Mouse (Mus musculus) hindbrain, postnatal 0 days (tissue): ENCODE measurements around the gene Iqgap2. TPM values are rescaled to one million over a fixed set of nuclear protein-coding genes. Genes with fewer than 3 reads are reported as not detected.

Experiments
- ATAC-seq: fragments of 200-750 bp; cut with Nextera tagmentation; 2 replicates; pipeline ENCODE4 v1.8.0; 2017; ENCODE audit warnings: mild to moderate bottlenecking, moderate TSS enrichment, moderate library complexity
- DNase-seq: peaks from one replicate; pipeline ENCODE4 v3.0.0-alpha.2; 2015; ENCODE audit warnings: low spot score
- H3K27ac ChIP-seq: fragments of 300-500 bp; sonication (generic); 2 replicates; pipeline ENCODE4 v1.5.1; 2014; ENCODE audit warnings: mild to moderate bottlenecking
- H3K27me3 ChIP-seq: fragments of 300-500 bp; sonication (generic); 2 replicates; pipeline ENCODE4 v1.6.1; 2014; ENCODE audit warnings: low read length, mixed read lengths; ENCODE audit not compliant: insufficient read depth
- H3K36me3 ChIP-seq: fragments of 300-500 bp; sonication (generic); 2 replicates; pipeline ENCODE4 v1.6.1; 2014; ENCODE audit warnings: low read length, mixed read lengths; ENCODE audit not compliant: insufficient read depth
- H3K4me1 ChIP-seq: fragments of 300-500 bp; sonication (generic); 2 replicates; pipeline ENCODE4 v1.6.1; 2014; ENCODE audit warnings: antibody characterized with exemption, low read length, mixed read lengths; ENCODE audit not compliant: insufficient read depth
- H3K4me2 ChIP-seq: fragments of 300-500 bp; sonication (generic); 2 replicates; pipeline ENCODE4 v1.6.1; 2014; ENCODE audit warnings: low read depth, mild to moderate bottlenecking, low read length, moderate library complexity, mixed read lengths
- H3K4me3 ChIP-seq: fragments of 300-500 bp; sonication (generic); 2 replicates; pipeline ENCODE4 v1.5.1; 2014; ENCODE audit warnings: low read length
- H3K9ac ChIP-seq: fragments of 300-500 bp; sonication (generic); replicated peaks from 2 replicates; pipeline ENCODE4 v1.6.1; 2014; ENCODE audit warnings: mild to moderate bottlenecking, low read length, moderate library complexity, mixed read lengths
- H3K9me3 ChIP-seq: fragments of 300-500 bp; sonication (generic); 2 replicates; pipeline ENCODE4 v1.6.1; 2016; ENCODE audit warnings: low read length, mixed read lengths
- CTCF ChIP-seq: IDR thresholded peaks from 2 replicates; pipeline ENCODE4 v1.5.1; 2016; ENCODE audit warnings: antibody characterized with exemption, control low read depth, low read depth
- WGBS: fragments of 180-500 bp; shearing (Covaris S2); extraction: QIAGEN DNeasy Blood & Tissue Kit; methylation state at CpG from one replicate; pipeline ENCODE4 v1.1.7; 2014; 5-methylcytosine and 5-hydroxymethylcytosine counted together
- polyA plus RNA-seq: library from polyadenylated mRNA; unstranded; fragments of >200 nt; fragmentation: Nextera tagmentation; extraction: Ambion mirVana; gene quantifications from 2 replicates; pipeline ENCODE4 v1.2.1, GENCODE M21; 2015
- total RNA-seq: library from RNA; depleted of rRNA; stranded (reverse); fragments of >200 nt; gene quantifications from 2 replicates; pipeline ENCODE4 v1.2.3, GENCODE M21; 2014

The Iqgap2 gene
- total and polyA plus RNA-seq, 2 experiments from 2014 or later: 2.9 to 3.1 TPM

DNA sequence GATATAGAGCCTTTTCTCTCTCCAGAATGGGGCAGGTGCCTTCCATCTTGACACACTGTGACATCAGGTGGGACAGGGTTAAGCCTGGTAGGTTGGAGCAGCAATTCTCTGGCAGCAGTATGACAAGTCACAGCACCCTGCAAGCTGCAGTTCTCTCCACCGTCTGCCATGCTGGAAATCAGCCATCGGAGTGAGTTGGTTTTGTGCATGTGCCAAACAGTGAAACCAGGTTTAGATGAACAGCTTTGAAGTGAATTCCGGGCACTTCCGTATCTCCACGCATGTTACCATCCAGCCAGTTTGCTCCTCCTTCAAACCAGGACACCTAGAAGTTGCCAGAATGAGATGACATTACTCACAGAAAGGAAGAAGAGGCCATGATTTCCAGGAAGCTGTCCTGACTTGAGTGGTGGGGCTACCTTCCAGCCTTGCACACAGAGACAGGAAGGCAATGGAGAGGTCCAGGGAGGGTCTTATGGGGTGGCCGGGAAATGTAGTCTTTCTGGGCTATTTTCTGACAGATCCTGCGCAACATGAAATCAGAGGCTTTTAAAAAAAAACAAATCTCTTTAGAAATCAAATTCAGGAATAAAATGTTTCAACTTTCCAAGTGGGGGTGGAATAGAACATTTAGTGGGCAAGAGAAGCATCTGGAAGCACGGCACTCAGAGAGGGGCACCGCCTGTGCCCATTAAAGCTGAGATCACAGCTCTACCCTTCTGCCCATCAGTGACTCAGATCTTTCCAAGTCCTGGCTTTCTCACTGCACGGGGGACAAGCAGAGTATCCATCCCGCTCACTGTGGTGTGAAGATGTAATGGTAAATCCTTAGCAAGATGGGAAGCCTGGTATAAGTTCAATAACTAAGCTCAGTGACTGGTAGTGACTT lies 20.7 kb upstream of the Iqgap2 start:
- Histone ChIP-seq H3K4me1 (no peaks in the 10 kb centered on the region), H3K27me3 (no peaks in the 10 kb centered on the region), H3K27ac (peak overlapping the region; percentile 42; the same call in 1 of the 2 replicates), H3K36me3 (no peaks in the 10 kb centered on the region), H3K9ac (no peak overlapping the region), H3K9me3 (no peaks in the 10 kb centered on the region), H3K4me2 (0 out of 2 replicates have a peak overlapping the region, but pooled peaks have one; percentile 6), H3K4me3 (no peak overlapping the region)
- TF ChIP-seq CTCF: no peak
- WGBS: 56% methylated on average over 11 of the region's 11 CpGs
- ATAC-seq: peak; percentile 91
- DNase-seq: peak; percentile 85

DNA sequence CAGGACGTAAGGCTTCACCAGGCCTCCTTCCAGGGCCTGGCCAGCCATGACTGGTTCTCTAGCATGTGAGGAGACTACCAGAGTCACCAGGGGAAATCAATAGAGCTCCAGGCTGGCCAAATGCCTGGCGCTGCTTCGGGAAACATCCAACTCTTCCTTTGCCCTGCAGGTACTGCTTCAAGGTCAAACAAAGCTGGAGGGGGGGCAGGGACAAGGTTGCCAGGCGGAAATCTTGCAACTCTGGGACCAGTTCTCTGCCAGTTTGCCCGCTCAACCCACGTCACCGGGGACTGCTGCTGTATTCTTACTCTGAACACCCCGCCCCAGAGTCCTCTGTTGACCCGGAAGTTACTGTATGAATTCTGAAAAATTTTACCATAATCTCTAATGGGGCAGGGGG lies 18.5 kb upstream of the Iqgap2 start:
- Histone ChIP-seq H3K27me3 (no peaks in the 10 kb centered on the region), H3K36me3 (no peaks in the 10 kb centered on the region), H3K4me1 (no peaks in the 10 kb centered on the region), H3K4me2 (no peak overlapping the region), H3K27ac (no peak overlapping the region), H3K9ac (no peak overlapping the region), H3K9me3 (no peaks in the 10 kb centered on the region), H3K4me3 (no peak overlapping the region)
- no peak for TF ChIP-seq CTCF
- DNase-seq (no peak), ATAC-seq (no peak)
- WGBS: 66% methylated on average over 9 of the region's 9 CpGs

DNA sequence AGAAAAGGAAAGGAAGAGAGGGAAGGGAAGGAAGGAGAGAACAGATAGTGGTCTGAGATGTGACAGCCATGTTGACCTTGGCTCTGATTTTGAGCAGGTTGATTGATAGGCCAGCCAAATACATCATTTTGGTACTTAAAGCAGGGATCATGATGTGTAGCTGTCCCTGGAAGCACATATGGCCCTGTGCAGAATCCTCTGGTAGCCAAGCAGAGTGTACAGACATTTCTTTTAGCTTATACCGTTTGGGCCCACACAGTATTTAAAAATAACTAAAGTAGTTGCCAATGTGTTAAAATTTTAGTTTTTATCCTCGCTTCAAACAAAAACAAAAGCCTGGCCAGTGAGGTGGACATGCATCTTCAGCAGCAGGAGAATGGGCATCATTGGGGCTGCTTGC lies 17.5 kb upstream of the Iqgap2 start:
- Histone ChIP-seq H3K27me3 (no peaks in the 10 kb centered on the region), H3K9ac (no peak overlapping the region), H3K4me2 (no peak overlapping the region), H3K4me1 (no peaks in the 10 kb centered on the region), H3K4me3 (no peak overlapping the region), H3K27ac (no peak overlapping the region), H3K36me3 (no peaks in the 10 kb centered on the region), H3K9me3 (no peaks in the 10 kb centered on the region)
- 82% methylated on average over 2 of the region's 2 CpGs for WGBS
- DNase-seq (no peak), ATAC-seq (no peak)
- TF ChIP-seq CTCF: no peak

DNA sequence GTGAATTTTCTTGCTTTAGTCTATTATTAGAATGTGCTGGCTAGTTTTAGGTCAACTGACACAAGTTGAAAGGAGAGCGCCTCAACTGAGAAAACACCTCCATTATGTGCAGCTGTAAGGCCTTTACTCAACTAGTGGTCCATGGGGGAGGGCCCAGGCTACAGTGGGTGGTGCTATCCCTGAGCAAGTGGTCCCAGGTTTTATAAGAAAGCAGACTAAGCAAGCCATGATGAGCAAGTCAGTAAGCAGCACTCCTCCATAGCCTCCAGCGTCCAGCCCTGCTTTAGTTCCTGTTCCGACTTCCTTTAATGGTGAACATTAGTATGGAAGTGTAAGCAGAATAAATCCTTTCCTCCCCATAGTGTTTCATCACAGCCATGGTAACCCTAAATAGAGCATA lies 11.0 kb upstream of the Iqgap2 start:
- no peaks in the 10 kb centered on the region for H3K27me3 ChIP-seq
- no peak overlapping the region for H3K4me2 ChIP-seq
- no peak overlapping the region for H3K27ac ChIP-seq
- no peak overlapping the region for H3K9ac ChIP-seq
- no peaks in the 10 kb centered on the region for H3K9me3 ChIP-seq
- H3K36me3 ChIP-seq: no peaks in the 10 kb centered on the region
- H3K4me3 ChIP-seq: no peak overlapping the region
- no peak for TF ChIP-seq CTCF
- no peak for ATAC-seq
- H3K4me1 ChIP-seq: no peaks in the 10 kb centered on the region
- WGBS: 96% methylated on average over 3 of the region's 3 CpGs
- DNase-seq: no peak

DNA sequence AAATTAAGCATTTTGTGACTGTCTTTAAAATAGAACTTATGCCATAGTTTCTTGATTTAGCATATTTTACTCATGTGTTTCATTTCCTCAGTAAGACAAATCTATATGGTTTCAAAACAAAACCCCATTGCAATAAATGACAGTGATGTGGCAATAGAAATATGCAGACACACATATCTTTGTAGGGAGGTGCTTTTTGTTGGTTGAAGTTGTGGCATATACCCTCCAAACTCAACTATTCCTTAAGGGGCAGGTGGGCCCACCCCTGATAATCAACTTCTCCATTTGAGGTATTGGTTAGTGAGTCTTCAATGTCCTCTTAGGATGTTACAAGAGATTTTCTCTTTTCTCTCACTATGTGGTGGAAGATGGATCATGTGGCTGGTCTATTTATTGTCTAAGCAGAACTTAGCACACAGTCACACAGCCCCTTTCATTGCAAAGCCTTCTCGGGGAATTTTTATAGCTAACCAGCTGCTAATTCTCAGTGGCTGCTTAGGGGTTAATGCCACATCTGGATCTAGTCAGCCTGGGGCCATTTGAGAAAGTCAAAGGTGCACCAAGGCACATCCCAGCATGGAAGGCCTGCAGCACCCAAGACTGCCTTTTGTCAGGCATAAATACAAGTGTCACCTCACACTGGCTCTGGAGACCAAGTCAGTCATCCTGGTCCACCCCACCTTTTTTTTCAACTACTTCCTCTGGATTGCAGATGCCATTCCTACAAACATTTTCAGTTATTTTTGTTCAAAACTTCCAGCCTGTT lies 8.3 kb upstream of the Iqgap2 start:
- 81% methylated on average over 1 of the region's 1 CpGs for WGBS
- Histone ChIP-seq H3K4me2 (no peak overlapping the region), H3K4me1 (no peaks in the 10 kb centered on the region), H3K27me3 (no peaks in the 10 kb centered on the region), H3K9ac (no peak overlapping the region), H3K4me3 (no peak overlapping the region), H3K27ac (no peak overlapping the region), H3K36me3 (no peaks in the 10 kb centered on the region), H3K9me3 (no peaks in the 10 kb centered on the region)
- DNase-seq: no peak
- no peak for TF ChIP-seq CTCF
- ATAC-seq: no peak

DNA sequence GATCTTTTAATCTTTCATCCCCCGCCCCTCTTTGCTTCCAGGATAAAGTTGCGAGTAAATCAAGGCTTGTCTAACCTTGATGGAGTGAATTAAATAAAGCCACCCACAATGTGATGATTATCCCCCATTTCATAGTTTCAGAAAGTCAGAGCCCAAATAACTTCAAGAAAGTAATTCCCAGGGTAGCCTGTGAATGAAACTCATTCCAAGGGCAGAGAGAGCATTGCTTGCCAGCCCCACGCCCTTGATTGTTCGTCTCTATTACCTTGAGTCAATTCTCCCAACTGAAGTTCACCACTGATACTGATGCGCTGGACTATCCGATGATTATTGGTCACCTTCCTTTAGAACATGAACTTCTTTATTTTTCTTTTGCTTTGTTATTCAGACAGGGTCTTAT lies 4.8 kb upstream of the Iqgap2 start:
- 92% methylated on average over 6 of the region's 6 CpGs for WGBS
- no peaks in the 10 kb centered on the region for H3K27me3 ChIP-seq
- ATAC-seq: no peak
- H3K9ac ChIP-seq: no peak overlapping the region
- no peaks in the 10 kb centered on the region for H3K4me1 ChIP-seq
- no peak for TF ChIP-seq CTCF
- no peak overlapping the region for H3K4me3 ChIP-seq
- H3K27ac ChIP-seq: no peak overlapping the region
- no peak for DNase-seq
- no peaks in the 10 kb centered on the region for H3K9me3 ChIP-seq
- H3K36me3 ChIP-seq: no peaks in the 10 kb centered on the region
- no peak overlapping the region for H3K4me2 ChIP-seq
